ENCODE assay signal across 25 mouse cellular contexts in genomic region chr10:89730386-89730785, GRCm38 (mm10). TPM values are rescaled to one million over a fixed set of nuclear protein-coding genes. Genes with fewer than 3 reads are reported as not detected.
A peak's percentile ranks its signal among the peaks of the same experiment; 100 is the strongest.
DNase-seq lines count a peak whose midpoint lies in the region; ATAC-seq and TF ChIP-seq lines count a peak whose summit lies in the region.
"Had no signal": no experiment of that assay in that cellular context is flagged by ENCODE, and none has a peak within 500 bp of the region (broad histone marks: within the 10 kb centered on the region; RNA-seq: fewer than 3 reads in every experiment).

No protein-coding gene starts in this region.

- H3K9me3 ChIP-seq in liver, embryonic 12.5 days (replicated peaks): no peaks in the 10 kb centered on the region
- H3K9me3 ChIP-seq in liver, embryonic 14.5 days (ENCODE audit: control insufficient read depth, low read length): no peaks in the 10 kb centered on the region
- H3K9me3 ChIP-seq: forebrain, embryonic 13.5 days; hindbrain, embryonic 15.5 days; limb, embryonic 13.5 days; midbrain, embryonic 12.5 days; stomach, embryonic 15.5 days had no signal

- no peak for TF ChIP-seq EP300 in liver, embryonic 14.5 days (IDR thresholded peaks at IDR 0.05; ENCODE audit: low read depth)

- no peak for TF ChIP-seq CTCF in liver, adult 2 months (IDR thresholded peaks at IDR 0.05; ENCODE audit: low read depth, low read length)
- no peak for TF ChIP-seq CTCF in liver, embryonic 14.5 days (IDR thresholded peaks at IDR 0.05; ENCODE audit: low read depth)

- H3K79me2 ChIP-seq in liver, adult 2 months (ENCODE audit: control insufficient read depth, insufficient read depth, low read length): no peaks in the 10 kb centered on the region; the same call in 1 of the 2 replicates

- H3K36me3 ChIP-seq in liver, adult 2 months (ENCODE audit: control insufficient read depth, insufficient read depth, low read length): peaks cover 17% of the 10 kb centered on the region
- H3K36me3 ChIP-seq in liver, embryonic 12.5 days: peaks cover 24% of the 10 kb centered on the region
- H3K36me3 ChIP-seq in liver, embryonic 14.5 days (replicated peaks; ENCODE audit: control insufficient read depth, insufficient read depth, low read depth): no peaks in the 10 kb centered on the region; the same call in none of the 2 replicates
- H3K36me3 ChIP-seq: stomach, embryonic 15.5 days had no signal

- H3K4me3 ChIP-seq in liver, adult 2 months (ENCODE audit: insufficient read depth, low read depth, low read length): no peak overlapping the region; the same call in 1 of the 2 replicates
- no peak overlapping the region for H3K4me3 ChIP-seq in liver, embryonic 12.5 days
- peak overlapping the region in 1 of 2 experiments; percentile 18; a peak in 1 of 4 replicates for H3K4me3 ChIP-seq in liver, embryonic 14.5 days (ENCODE audit: insufficient read depth in 1 of 2, low read depth in 2 of 2, low read length in 2 of 2)
- H3K4me3 ChIP-seq: stomach, embryonic 15.5 days had no signal

- no peak for ATAC-seq in liver, embryonic 12.5 days
- no peak for ATAC-seq in liver, embryonic 14.5 days (ENCODE audit: insufficient read depth)
- no peak for ATAC-seq in inflammation-experienced regulatory T-cells, adult 6 months
- ATAC-seq: activated CD4-positive, CD25-positive, alpha-beta regulatory T cell, adult 4 months; forebrain, embryonic 13.5 days had no signal

- peak overlapping the region; percentile 12; the same call in 1 of the 2 replicates for H3K4me2 ChIP-seq in liver, embryonic 12.5 days
- peak overlapping the region; percentile 18; the same call in 1 of the 2 replicates for H3K4me2 ChIP-seq in liver, embryonic 14.5 days (ENCODE audit: low read depth)

- H3K4me1 ChIP-seq in liver, adult 2 months (ENCODE audit: control insufficient read depth, insufficient read depth, low read length): peaks cover 16% of the 10 kb centered on the region
- peaks cover 25% of the 10 kb centered on the region for H3K4me1 ChIP-seq in liver, embryonic 12.5 days
- H3K4me1 ChIP-seq in liver, embryonic 14.5 days (replicated peaks; ENCODE audit: control insufficient read depth in 2 of 2, insufficient read depth in 2 of 2, low read length in 1 of 2): peaks cover 10 to 16% of the 10 kb centered on the region in 2 experiments

- peak; percentile 94 for DNase-seq in liver, adult 2 months (ENCODE audit: extremely low read depth, low read depth, low spot score)
- no peak for DNase-seq in liver
- no peak for DNase-seq in liver, embryonic 14.5 days (ENCODE audit: low read depth in 3 of 3, low spot score in 3 of 3)
- DNase-seq in yolk sac, embryonic 10.5 days (ENCODE audit: low spot score): peak; percentile 74
- DNase-seq: adrenal gland, adult 8-10 months; cerebellum, adult 2 months; cerebellum, postnatal 14 days; gastrocnemius, postnatal 14 days; heart, postnatal 4 days; kidney, adult 18-20 months; kidney, postnatal 4 days; lung, embryonic 14.5 days; lung, postnatal 14 days; right cerebral cortex, postnatal 25 days; thymus, adult 18-20 months; thymus, postnatal 25 days had no signal

- peak overlapping the region; percentile 97 for H3K27ac ChIP-seq in liver, adult 2 months (replicated peaks; ENCODE audit: insufficient read depth, low read depth, low read length)
- 0 out of 2 replicates have a peak overlapping the region, but pooled peaks have one; percentile 5 for H3K27ac ChIP-seq in liver, embryonic 12.5 days
- H3K27ac ChIP-seq in liver, embryonic 14.5 days: no peak overlapping the region
- H3K27ac ChIP-seq: forebrain, embryonic 13.5 days; hindbrain, embryonic 15.5 days; kidney, postnatal 0 days; limb, embryonic 13.5 days; midbrain, embryonic 12.5 days; stomach, embryonic 15.5 days had no signal

- 20% methylated on average over 6 of the region's 6 CpGs for WGBS in liver, adult 2 months
- WGBS in liver, embryonic 12.5 days (ENCODE audit: insufficient replicate concordance): 73% methylated on average over 6 of the region's 6 CpGs
- WGBS in liver, embryonic 14.5 days (ENCODE audit: insufficient replicate concordance): 68% methylated on average over 6 of the region's 6 CpGs

- no peak for TF ChIP-seq POLR2A in liver, adult 2 months (IDR thresholded peaks at IDR 0.05; ENCODE audit: extremely low read depth, insufficient read depth, low read length)

- H3K27me3 ChIP-seq in liver, adult 2 months (ENCODE audit: control insufficient read depth, insufficient read depth, low read length): no peaks in the 10 kb centered on the region
- no peaks in the 10 kb centered on the region; the same call in 1 of the 2 replicates for H3K27me3 ChIP-seq in liver, embryonic 12.5 days (replicated peaks)
- no peaks in the 10 kb centered on the region for H3K27me3 ChIP-seq in liver, embryonic 14.5 days (ENCODE audit: control insufficient read depth, insufficient read depth, low read length)
- H3K27me3 ChIP-seq: forebrain, embryonic 13.5 days; hindbrain, embryonic 15.5 days; limb, embryonic 13.5 days; midbrain, embryonic 12.5 days; stomach, embryonic 15.5 days had no signal

- H3K9ac ChIP-seq in liver, adult 2 months (ENCODE audit: low read depth, low read length): peak overlapping the region; percentile 42; the same call in 1 of the 2 replicates
- no peak overlapping the region for H3K9ac ChIP-seq in liver, embryonic 12.5 days
- H3K9ac ChIP-seq in liver, embryonic 14.5 days (replicated peaks): no peak overlapping the region
- H3K9ac ChIP-seq: limb, embryonic 13.5 days; lung, embryonic 14.5 days; midbrain, embryonic 12.5 days; stomach, embryonic 15.5 days had no signal

RNA-seq across cellular contexts. Expression of gene Actr6, which starts 1.7 kb away (rescaled TPM):
- total RNA-seq in liver, adult 2 months (2014; rRNA removed): 14.2 and 19.6 TPM in 2 replicates
- polyA plus RNA-seq in liver, adult 2 months (2012; rRNA removed): 1.4 and 1.8 TPM in 2 replicates
- 19.1 and 21.5 TPM in 2 replicates for polyA plus RNA-seq in liver, embryonic 12.5 days (2016; fragmentation: Nextera tagmentation; extraction: Ambion mirVana)
- 3.1 and 6.3 TPM in 2 replicates for polyA plus RNA-seq in liver, embryonic 14.5 days (2012; rRNA removed)
- polyA plus RNA-seq in liver, embryonic 14.5 days (2014; fragmentation: Nextera tagmentation; extraction: Ambion mirVana): 17.1 and 19.2 TPM in 2 replicates
- 10 to 100 TPM; 43.5 to 52.5 (median 44.7) TPM for polyA plus RNA-seq in inflammation-experienced regulatory T-cells, adult 6 months (2017; shearing (Covaris generic))

RNA-seq across cellular contexts. Expression of gene Uhrf1bp1l, which starts 14.4 kb away (rescaled TPM):
- 38.6 and 40.8 TPM in 2 replicates for total RNA-seq in liver, adult 2 months (2014; rRNA removed)
- polyA plus RNA-seq in liver, adult 2 months (2012; rRNA removed): 16.0 and 16.5 TPM in 2 replicates
- polyA plus RNA-seq in liver, embryonic 12.5 days (2016; fragmentation: Nextera tagmentation; extraction: Ambion mirVana): 14.5 and 14.8 TPM in 2 replicates
- polyA plus RNA-seq in liver, embryonic 14.5 days (2012; rRNA removed): 5.7 and 9.6 TPM in 2 replicates
- polyA plus RNA-seq in liver, embryonic 14.5 days (2014; fragmentation: Nextera tagmentation; extraction: Ambion mirVana): 9.4 and 9.6 TPM in 2 replicates
- 10 to 100 TPM; 22.5 to 33.8 (median 26.2) TPM for polyA plus RNA-seq in inflammation-experienced regulatory T-cells, adult 6 months (2017; shearing (Covaris generic))

RNA-seq across cellular contexts. Expression of gene Scyl2, which starts 44.3 kb away (rescaled TPM):
- 18.4 and 20.1 TPM in 2 replicates for total RNA-seq in liver, adult 2 months (2014; rRNA removed)
- 10.8 and 11.3 TPM in 2 replicates for polyA plus RNA-seq in liver, adult 2 months (2012; rRNA removed)
- 6.2 and 7.4 TPM in 2 replicates for polyA plus RNA-seq in liver, embryonic 12.5 days (2016; fragmentation: Nextera tagmentation; extraction: Ambion mirVana)
- 8.6 and 10.2 TPM in 2 replicates for polyA plus RNA-seq in liver, embryonic 14.5 days (2012; rRNA removed)
- 6.8 and 6.9 TPM in 2 replicates for polyA plus RNA-seq in liver, embryonic 14.5 days (2014; fragmentation: Nextera tagmentation; extraction: Ambion mirVana)
- polyA plus RNA-seq in inflammation-experienced regulatory T-cells, adult 6 months (2017; shearing (Covaris generic)): 10 to 100 TPM in 1 of 3 experiments, 1 to 10 TPM in 2; 7.8 to 10.7 (median 9.9) TPM

Comparison
In these comparisons a context has a peak if more than half of its experiments do, and no peak if none do; other contexts are left out.
1. DNase-seq: peak in liver, adult 2 months (single experiment) and yolk sac, embryonic 10.5 days (single experiment); none in liver (single experiment) and liver, embryonic 14.5 days (0 of 3).